Mouse (Mus musculus) MEL (cell line): ENCODE results near the gene Prdm5.

ENCODE experiments used
- CTCF ChIP-seq, 3 experiments: IDR thresholded peaks in 2 of 3; conservative IDR thresholded peaks in 1 of 3; 2 replicates each; pipeline ENCODE4 v1.5.1; 2011 to 2012; ENCODE audit warnings: low read length in 3 of 3, low read depth in 2 of 3, mild to moderate bottlenecking in 2 of 3, improper control_type of control experiment in 1 of 3, inconsistent platforms in 1 of 3, mixed read lengths in 1 of 3, moderate library complexity in 1 of 3; ENCODE audit not compliant: control insufficient read depth in 1 of 3, insufficient read depth in 1 of 3, poor library complexity in 1 of 3, severe bottlenecking in 1 of 3
- EP300 ChIP-seq, 2 experiments: IDR thresholded peaks; 2 replicates each; pipeline ENCODE4 v1.6.1; 2011; ENCODE audit warnings: improper control_type of control experiment in 2 of 2, low read length in 2 of 2, low read depth in 1 of 2, mild to moderate bottlenecking in 1 of 2
- ETS1 ChIP-seq: IDR thresholded peaks from 2 replicates; pipeline ENCODE4 v1.6.1; 2012; ENCODE audit warnings: low read depth, mild to moderate bottlenecking, inconsistent platforms, low read length, improper control_type of control experiment, moderate library complexity
- GATA1 ChIP-seq: IDR thresholded peaks from 2 replicates; pipeline ENCODE4 v1.6.1; 2011; ENCODE audit warnings: low read depth, low read length, improper control_type of control experiment
- MAX ChIP-seq: IDR thresholded peaks from 2 replicates; pipeline ENCODE4 v1.6.1; 2011; ENCODE audit warnings: low read length, improper control_type of control experiment
- POLR2A ChIP-seq, 2 experiments: IDR thresholded peaks; 2 replicates each; pipeline ENCODE4 v1.6.1; 2011 to 2012; ENCODE audit warnings: low read length in 2 of 2, mild to moderate bottlenecking in 2 of 2, control low read depth in 1 of 2, improper control_type of control experiment in 1 of 2, low read depth in 1 of 2, moderate library complexity in 1 of 2; ENCODE audit not compliant: control insufficient read depth in 1 of 2, insufficient read depth in 1 of 2, poor library complexity in 1 of 2
- SMC3 ChIP-seq: IDR thresholded peaks from 2 replicates; pipeline ENCODE4 v1.6.1; 2011; ENCODE audit warnings: low read depth, low read length, improper control_type of control experiment

- TF ChIP-seq MAX (no peak), SMC3 (no peak), GATA1 (no peak), EP300 (IDR thresholded peaks at IDR 0.05; ENCODE audit: low read depth in 1 of 2, low read length in 2 of 2) (no peak), CTCF (IDR thresholded peaks at IDR 0.05 in 2 of 3, conservative IDR thresholded peaks at IDR 0.05 in 1 of 3; ENCODE audit: control insufficient read depth in 1 of 3, insufficient read depth in 1 of 3, low read depth in 2 of 3, low read length in 3 of 3, poor library complexity in 1 of 3, severe bottlenecking in 1 of 3) (no peak), POLR2A (IDR thresholded peaks at IDR 0.05; ENCODE audit: control insufficient read depth in 1 of 2, insufficient read depth in 1 of 2, low read depth in 1 of 2, low read length in 2 of 2, poor library complexity in 1 of 2) (no peak), ETS1 (no peak)
Measured at GRCm38 (mm10) chr6:65850221-65850620, 71.4 kb downstream of the Prdm5 start.
